Mouse (Mus musculus): ENCODE measurements around the gene Zmym4. TPM values are rescaled to one million over a fixed set of nuclear protein-coding genes. Genes with fewer than 3 reads are reported as not detected.

Gene Zmym4
- total RNA-seq, 2 experiments from 2014 or later = 77.9 to 84.1 TPM

GRCm38 (mm10) chr4:126943421-126943820 lies 24.5 kb downstream of the Zmym4 start:
- intact Hi-C loops (cut with DNase I) = no loop called here
- no peak for DNase-seq

- no peak for DNase-seq
- intact Hi-C loops (cut with DNase I) = no loop called here
These were observed 25.1 kb downstream of the Zmym4 start for GRCm38 (mm10) chr4:126942846-126943245.

GRCm38 (mm10) chr4:126927701-126928100 lies 40.2 kb downstream of the Zmym4 start:
- intact Hi-C loops (cut with DNase I) = no loop called here
- no peak for DNase-seq

- no peak for DNase-seq
- intact Hi-C loops (cut with DNase I) = no loop called here
These were observed 78.1 kb downstream of the Zmym4 start for GRCm38 (mm10) chr4:126889879-126890278.

- DNase-seq = no peak
- intact Hi-C loops (cut with DNase I) = no loop called here
These were observed 82.0 kb downstream of the Zmym4 start for GRCm38 (mm10) chr4:126885953-126886352.

GRCm38 (mm10) chr4:126883602-126884001 lies 84.3 kb downstream of the Zmym4 start:
- intact Hi-C loops (cut with DNase I) = no loop called here
- no peak for DNase-seq

- no peak for DNase-seq
- intact Hi-C loops (cut with DNase I) = no loop called here
These were observed 88.2 kb downstream of the Zmym4 start for GRCm38 (mm10) chr4:126879560-126880275.

GRCm38 (mm10) chr4:126872717-126873116 lies 95.2 kb downstream of the Zmym4 start:
- intact Hi-C loops (cut with DNase I) = no loop called here
- DNase-seq = no peak

GRCm38 (mm10) chr4:126868699-126869098 lies 99.2 kb downstream of the Zmym4 start:
- intact Hi-C loops (cut with DNase I) = no loop called here

GRCm38 (mm10) chr4:126861514-126862266 lies 106.2 kb downstream of the Zmym4 start:
- no peak for DNase-seq

More at GRCm38 (mm10) chr4:126868699-126869098, 99.2 kb downstream of the Zmym4 start:
- DNase-seq = no peak

GRCm38 (mm10) chr4:126860268-126860986 lies 107.5 kb downstream of the Zmym4 start:
- intact Hi-C loops (cut with DNase I) = no loop called here
- DNase-seq = no peak

More at GRCm38 (mm10) chr4:126861514-126862266, 106.2 kb downstream of the Zmym4 start:
- intact Hi-C loops (cut with DNase I) = no loop called here

GRCm38 (mm10) chr4:126852971-126853370 lies 115.0 kb downstream of the Zmym4 start:
- intact Hi-C loops (cut with DNase I) = no loop called here
- peak; percentile 26 for DNase-seq

- no peak for DNase-seq
- intact Hi-C loops (cut with DNase I) = no loop called here
These were observed 117.2 kb downstream of the Zmym4 start for GRCm38 (mm10) chr4:126850778-126851080.

GRCm38 (mm10) chr4:126850019-126850777 lies 117.7 kb downstream of the Zmym4 start:
- no peak for DNase-seq
- intact Hi-C loops (cut with DNase I) = no loop called here

- intact Hi-C loops (cut with DNase I) = loop anchor here (10.0 kb wide), 2 partner anchors 292 to 478 kb away; partner anchors contain the start of gene Clspn
- no peak for DNase-seq
These were observed 121.0 kb downstream of the Zmym4 start for GRCm38 (mm10) chr4:126846971-126847370.

GRCm38 (mm10) chr4:126845664-126846063 lies 122.3 kb downstream of the Zmym4 start:
- DNase-seq = no peak
- intact Hi-C loops (cut with DNase I) = loop anchor here (10.0 kb wide), 2 partner anchors 291 to 479 kb away; partner anchors contain the start of gene Clspn

- DNase-seq = no peak
- intact Hi-C loops (cut with DNase I) = loop anchor here (5.0 to 10.0 kb wide), 4 partner anchors 101 to 482 kb away; partner anchors contain the start of gene Clspn
These were observed 125.0 kb downstream of the Zmym4 start for GRCm38 (mm10) chr4:126842911-126843310.

GRCm38 (mm10) chr4:126840996-126841560 lies 126.9 kb downstream of the Zmym4 start:
- DNase-seq = no peak

GRCm38 (mm10) chr4:126839873-126840272 lies 128.1 kb downstream of the Zmym4 start:
- DNase-seq = peak; percentile 87

More at GRCm38 (mm10) chr4:126840996-126841560, 126.9 kb downstream of the Zmym4 start:
- intact Hi-C loops (cut with DNase I) = loop anchor here (5.0 to 10.0 kb wide), 4 partner anchors 99 to 484 kb away; partner anchors contain the start of gene Clspn

GRCm38 (mm10) chr4:126838799-126839198 lies 129.1 kb downstream of the Zmym4 start:
- intact Hi-C loops (cut with DNase I) = no loop called here
- no peak for DNase-seq

More at GRCm38 (mm10) chr4:126839873-126840272, 128.1 kb downstream of the Zmym4 start:
- intact Hi-C loops (cut with DNase I) = loop anchor here (5.0 to 10.0 kb wide), 4 partner anchors 98 to 485 kb away; partner anchors contain the start of gene Clspn

Data from left cerebral cortex, postnatal 4 days (tissue).